Mouse (Mus musculus) lung, adult 2 months (tissue): ENCODE measurements around the gene Evpl.

Experiments used
- CTCF ChIP-seq: fragments of 200-500 bp; IDR thresholded peaks from 2 replicates; pipeline ENCODE4 v1.5.1; 2011; ENCODE audit warnings: mild to moderate bottlenecking, low read length, control low read depth; ENCODE audit not compliant: insufficient read depth
- POLR2A ChIP-seq: fragments of 200-500 bp; IDR thresholded peaks from 2 replicates; pipeline ENCODE4 v1.6.1; 2011; ENCODE audit warnings: low read depth, mild to moderate bottlenecking, control low read depth, low read length, borderline replicate concordance; ENCODE audit errors: extremely low read depth

DNA sequence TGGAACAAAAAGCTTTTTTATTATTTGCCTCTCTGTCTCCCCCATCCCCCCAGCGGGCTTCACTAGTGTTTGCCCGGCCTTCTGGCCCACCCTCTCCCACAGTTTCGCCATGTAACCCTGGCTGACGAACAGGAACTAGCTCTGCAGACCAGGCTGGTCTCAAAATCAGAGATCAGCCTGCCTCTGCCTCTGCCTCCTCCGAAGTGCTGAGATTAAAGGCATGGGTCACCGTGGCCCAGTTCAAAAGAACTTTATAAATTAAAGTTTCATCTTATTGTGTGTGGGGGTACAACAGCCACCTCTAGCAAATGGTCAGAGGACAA lies 40.3 kb downstream of the Evpl start:
- TF ChIP-seq POLR2A, result no peak
- no peak for TF ChIP-seq CTCF
